Mouse (Mus musculus) monocyte, adult 2 months (primary cell): ENCODE data around the gene Hnrnpul2.
A peak's percentile ranks its signal among the peaks of the same experiment; 100 is the strongest.

Source experiments
- DNase-seq, 2 experiments: peaks; one replicate each; pipeline ENCODE4 v3.0.0; 2022; ENCODE audit warnings: low spot score in 2 of 2, low read depth in 1 of 2

Hnrnpul2 gene

GRCm38 (mm10) chr19:8819596-8820423 is at the start of gene Hnrnpul2:
Gene Hnrnpul2, plus strand, starts transcription at chr19:8820010.
- peak; percentile 95 to 96 for DNase-seq

GRCm38 (mm10) chr19:8770567-8771270 is 49.1 kb upstream of the Hnrnpul2 start, which contains the start of gene Tmem223:
Gene Tmem223, plus strand, starts transcription at chr19:8770996.
- peak; percentile 47 to 55 for DNase-seq

- no peak for DNase-seq
Measured at GRCm38 (mm10) chr19:8772996-8773395, 46.8 kb upstream of the Hnrnpul2 start.

GRCm38 (mm10) chr19:8773409-8773808 is 46.4 kb upstream of the Hnrnpul2 start:
- no peak for DNase-seq

GRCm38 (mm10) chr19:8774086-8774835 is 45.5 kb upstream of the Hnrnpul2 start, which contains the start of gene Tmem179b:
Gene Tmem179b, minus strand, starts transcription at chr19:8774467.
- peak; percentile 87 to 95 for DNase-seq

GRCm38 (mm10) chr19:8774951-8775421 is 44.8 kb upstream of the Hnrnpul2 start:
- no peak for DNase-seq

GRCm38 (mm10) chr19:8786008-8786781 is 33.6 kb upstream of the Hnrnpul2 start, which contains the start of gene Taf6l:
Gene Taf6l, minus strand, starts transcription at chr19:8786417.
- DNase-seq, result peak; percentile 75 to 82

GRCm38 (mm10) chr19:8788521-8788920 is 31.3 kb upstream of the Hnrnpul2 start:
- DNase-seq, result no peak

- DNase-seq, result no peak
Measured at GRCm38 (mm10) chr19:8789171-8789570, 30.6 kb upstream of the Hnrnpul2 start.

GRCm38 (mm10) chr19:8790171-8790570 is 29.6 kb upstream of the Hnrnpul2 start:
- no peak for DNase-seq

GRCm38 (mm10) chr19:8798264-8798946 is 21.4 kb upstream of the Hnrnpul2 start, which contains the start of gene Polr2g:
Gene Polr2g, minus strand, starts transcription at chr19:8798577.
- DNase-seq, result peak; percentile 53 to 81

GRCm38 (mm10) chr19:8798947-8799315 is 20.9 kb upstream of the Hnrnpul2 start:
- DNase-seq, result no peak

GRCm38 (mm10) chr19:8802130-8802821 is 17.5 kb upstream of the Hnrnpul2 start, which contains the start of gene Zbtb3:
Gene Zbtb3, plus strand, starts transcription at chr19:8802555.
- peak; percentile 90 to 93 for DNase-seq

GRCm38 (mm10) chr19:8803204-8803780 is 16.5 kb upstream of the Hnrnpul2 start:
- no peak for DNase-seq

- DNase-seq, result no peak
Measured at GRCm38 (mm10) chr19:8803879-8804660, 15.7 kb upstream of the Hnrnpul2 start.

GRCm38 (mm10) chr19:8806810-8807209 is 13.0 kb upstream of the Hnrnpul2 start:
- no peak for DNase-seq

- DNase-seq, result no peak
Measured at GRCm38 (mm10) chr19:8815812-8816211, 4.0 kb upstream of the Hnrnpul2 start.

- no peak for DNase-seq
Measured at GRCm38 (mm10) chr19:8817001-8817400, 2.8 kb upstream of the Hnrnpul2 start.
